Mouse (Mus musculus): ENCODE results near the gene Txnrd3. TPM values are rescaled to one million over a fixed set of nuclear protein-coding genes. Genes with fewer than 3 reads are reported as not detected.

Gene Txnrd3
- 10.4 and 12.5 TPM in 2 replicates for polyA plus RNA-seq (2012; rRNA removed)

DNA sequence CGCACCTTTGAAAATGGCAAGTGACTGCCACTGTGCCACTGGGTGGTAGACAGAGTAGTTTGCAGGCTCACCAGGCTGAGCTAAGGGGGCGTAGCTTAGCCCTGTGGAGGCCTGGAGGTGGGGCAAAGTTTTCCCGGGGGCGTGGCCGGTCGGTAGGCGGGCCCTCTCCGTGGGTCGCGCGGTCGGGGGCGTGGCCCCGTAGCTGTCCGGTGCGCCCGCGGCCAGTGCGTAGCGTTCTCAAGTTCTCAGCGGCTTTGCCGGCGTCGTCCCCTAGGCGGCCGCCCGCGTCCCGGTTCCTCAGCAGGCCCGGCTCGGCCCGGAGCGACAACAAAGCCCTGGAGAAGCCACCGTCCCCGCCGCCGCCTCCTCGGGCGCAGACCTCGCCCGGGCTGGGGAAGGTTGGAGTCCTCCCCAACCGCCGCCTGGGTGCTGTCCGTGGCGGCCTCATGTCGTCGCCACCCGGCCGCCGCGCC, at the start of gene Txnrd3:
Gene Txnrd3, plus strand, starts transcription at position 191 of the 473 bp plus-strand sequence.
- DNase-seq (ENCODE audit: low read depth): no peak

DNA sequence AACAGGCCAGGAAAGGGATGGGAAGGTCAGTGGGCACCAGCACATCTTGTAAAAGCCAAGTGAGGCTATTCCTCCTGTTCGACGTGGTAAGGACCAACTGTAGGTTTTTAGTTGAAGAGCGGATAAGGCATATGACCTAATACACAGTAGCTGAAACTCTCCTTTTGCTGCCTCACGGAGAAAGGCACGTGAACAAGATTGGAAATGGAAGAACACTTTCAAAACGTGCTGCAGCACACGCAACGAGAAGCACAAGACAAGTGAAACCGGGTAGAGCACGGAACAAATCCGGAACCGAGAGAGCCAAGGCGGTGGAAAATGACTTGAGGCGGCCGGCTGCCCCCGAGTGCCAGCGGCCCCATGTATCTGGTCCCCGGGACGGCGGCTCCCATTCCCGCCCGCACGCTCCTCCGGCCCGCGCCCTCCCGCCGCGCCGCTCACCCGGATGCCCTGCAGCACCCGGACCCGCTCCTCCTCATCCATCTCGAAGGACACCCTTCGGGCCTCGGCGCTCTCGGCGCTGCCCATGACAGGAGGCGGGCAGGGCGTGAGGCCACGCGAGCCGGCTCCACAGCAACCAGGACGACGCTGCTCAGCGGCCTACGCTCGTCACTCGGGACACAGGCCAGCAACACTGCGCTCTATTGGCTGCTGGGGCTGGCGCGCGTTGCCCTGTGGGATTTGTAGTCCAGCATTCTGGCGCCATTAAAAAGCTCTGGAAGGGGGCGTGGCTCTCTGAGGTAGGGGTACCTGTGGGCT, 48.6 kb upstream of the Txnrd3 start, which contains the start of gene Chchd6:
Gene Chchd6, minus strand, starts transcription at position 635 of the 759 bp plus-strand sequence.
- peak; percentile 47 for DNase-seq (ENCODE audit: low read depth)

GRCm38 (mm10) chr6:89595777-89596146, 48.0 kb upstream of the Txnrd3 start:
- DNase-seq (ENCODE audit: low read depth): no peak

- DNase-seq (ENCODE audit: low read depth): no peak
Observed at GRCm38 (mm10) chr6:89596510-89596909, 47.3 kb upstream of the Txnrd3 start.

GRCm38 (mm10) chr6:89606096-89606495, 37.7 kb upstream of the Txnrd3 start:
- DNase-seq (ENCODE audit: low read depth): no peak

- DNase-seq (ENCODE audit: low read depth): no peak
Observed at GRCm38 (mm10) chr6:89607999-89608398, 35.8 kb upstream of the Txnrd3 start.

DNA sequence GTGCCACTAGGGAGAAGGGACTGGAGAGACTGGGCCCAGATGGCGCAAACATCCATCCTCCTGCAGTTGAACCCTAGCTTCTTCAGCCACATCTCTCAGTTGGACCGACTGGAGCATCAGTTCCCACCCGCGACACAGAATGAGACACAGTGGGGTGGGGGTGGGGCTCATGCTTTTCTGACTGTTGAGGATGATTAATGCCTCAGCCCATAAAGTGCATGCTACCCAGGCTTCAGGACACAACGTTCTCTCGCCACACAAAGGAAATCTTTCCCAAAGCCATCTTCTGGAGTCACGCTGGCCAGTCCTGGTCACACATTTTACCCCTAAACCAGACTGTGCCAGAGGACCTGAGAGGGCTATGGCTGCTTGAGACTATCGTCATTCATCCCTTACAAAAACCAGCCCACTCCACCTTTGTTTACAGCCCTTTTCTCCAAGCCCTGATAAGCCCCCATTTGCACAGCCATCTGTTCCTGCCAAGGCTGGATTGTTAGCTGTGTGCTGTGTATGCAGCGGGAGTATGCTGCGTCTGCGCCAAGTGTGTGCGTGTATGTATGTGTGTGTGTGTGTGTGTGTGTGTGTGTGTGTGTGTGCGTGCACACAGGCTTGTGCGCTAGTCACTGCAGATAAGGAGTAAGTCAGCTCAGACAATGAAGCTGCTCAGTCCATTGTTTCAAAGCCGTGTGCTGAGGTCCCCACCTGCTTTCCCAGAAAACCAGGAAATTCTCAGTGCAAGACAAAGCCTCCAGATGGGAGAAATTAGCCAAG, 30.3 kb upstream of the Txnrd3 start:
- no peak for DNase-seq (ENCODE audit: low read depth)

DNA sequence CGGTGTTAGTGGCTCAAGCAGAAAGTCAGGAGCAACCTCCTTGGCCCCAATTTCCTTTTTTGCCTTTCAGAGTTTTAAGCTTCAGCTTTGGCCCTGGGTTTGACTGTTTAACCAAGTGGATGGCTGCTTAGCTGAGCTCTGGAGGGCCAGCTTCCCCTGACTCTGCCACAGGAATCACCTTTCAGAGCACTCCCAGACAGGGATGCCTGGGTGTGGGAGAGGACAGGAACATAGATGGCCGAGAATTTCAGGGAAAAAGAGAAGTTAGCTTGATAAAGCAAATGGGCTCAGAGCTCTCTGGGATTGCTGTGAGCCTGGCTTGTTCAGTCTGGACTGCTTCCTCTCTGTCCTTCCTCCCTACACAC, 29.7 kb upstream of the Txnrd3 start:
- DNase-seq (ENCODE audit: low read depth): no peak

DNA sequence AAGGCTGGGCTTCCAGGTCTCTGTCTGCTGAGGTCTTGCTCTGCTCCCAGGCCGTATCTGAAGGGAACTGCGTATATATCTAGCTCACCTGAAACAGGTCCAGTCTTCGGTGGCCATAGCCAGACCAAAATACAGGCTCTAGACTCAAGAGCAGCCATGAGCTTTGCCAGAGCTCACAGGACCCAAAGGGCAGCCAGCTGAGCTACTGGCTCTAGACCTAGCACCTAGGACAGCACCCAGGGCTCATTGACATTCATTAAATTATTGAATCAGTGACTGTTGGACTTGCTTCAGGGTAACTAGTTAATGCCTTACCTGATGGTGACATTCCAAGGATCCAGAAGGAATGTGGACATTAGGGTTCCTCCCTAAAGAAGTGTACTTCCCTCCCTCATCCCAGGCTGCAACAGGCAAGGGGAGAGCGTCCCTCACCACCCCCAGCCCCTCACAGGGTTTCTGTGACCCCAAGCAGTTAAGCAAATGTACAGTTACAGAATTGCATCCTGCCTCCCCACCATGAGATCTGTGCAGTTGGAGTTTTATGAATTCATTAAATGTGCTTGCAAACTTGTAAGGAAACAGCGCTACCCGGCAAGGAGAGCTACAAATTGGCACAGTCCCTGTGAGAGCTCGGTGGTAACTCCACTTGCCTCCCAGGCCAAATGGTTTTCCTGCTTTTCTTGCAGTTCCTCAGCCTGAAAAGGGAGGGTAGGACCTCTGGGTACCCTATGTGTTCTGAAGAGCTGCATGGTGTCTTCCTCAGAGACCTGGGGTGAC, 29.0 kb upstream of the Txnrd3 start:
- DNase-seq (ENCODE audit: low read depth): no peak

DNA sequence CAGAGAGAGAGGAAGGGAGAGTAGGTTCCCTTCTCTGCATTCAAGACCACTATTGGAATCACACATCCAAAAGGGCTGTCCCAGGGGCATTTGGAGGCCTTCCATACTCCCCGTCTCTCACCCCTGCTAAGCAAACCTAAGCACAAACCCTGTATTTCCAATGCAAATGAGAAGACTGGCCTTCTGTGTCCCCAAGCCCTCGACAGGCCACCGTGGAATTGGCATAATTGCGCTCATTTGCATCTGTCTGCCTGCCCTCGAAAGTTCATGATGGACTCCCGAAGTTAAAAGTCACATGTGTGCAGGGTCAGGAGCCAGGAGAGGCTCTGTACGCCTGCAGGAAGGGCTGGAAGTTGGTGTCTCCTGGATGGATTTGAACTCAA, 28.4 kb upstream of the Txnrd3 start:
- no peak for DNase-seq (ENCODE audit: low read depth)

DNA sequence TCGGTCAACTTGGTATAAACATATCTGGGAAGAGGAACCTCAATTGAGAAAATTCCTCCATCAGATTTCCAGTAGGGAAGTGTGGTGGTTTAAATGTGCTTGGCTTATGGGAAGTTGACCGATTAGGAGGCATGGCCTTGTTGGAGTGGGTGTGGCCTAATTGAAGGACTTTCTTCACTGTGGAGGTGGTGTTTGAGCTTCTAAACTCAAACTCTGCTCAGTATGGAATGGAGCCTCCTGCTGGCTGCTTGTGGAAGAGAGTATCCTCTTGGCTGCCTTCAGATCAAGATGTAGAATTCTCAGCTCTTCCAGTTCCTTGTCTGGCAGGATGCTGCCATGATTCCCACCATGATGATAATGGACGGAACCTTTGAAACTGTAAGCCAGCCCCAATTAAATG, 21.1 kb upstream of the Txnrd3 start:
- DNase-seq (ENCODE audit: low read depth): no peak

DNA sequence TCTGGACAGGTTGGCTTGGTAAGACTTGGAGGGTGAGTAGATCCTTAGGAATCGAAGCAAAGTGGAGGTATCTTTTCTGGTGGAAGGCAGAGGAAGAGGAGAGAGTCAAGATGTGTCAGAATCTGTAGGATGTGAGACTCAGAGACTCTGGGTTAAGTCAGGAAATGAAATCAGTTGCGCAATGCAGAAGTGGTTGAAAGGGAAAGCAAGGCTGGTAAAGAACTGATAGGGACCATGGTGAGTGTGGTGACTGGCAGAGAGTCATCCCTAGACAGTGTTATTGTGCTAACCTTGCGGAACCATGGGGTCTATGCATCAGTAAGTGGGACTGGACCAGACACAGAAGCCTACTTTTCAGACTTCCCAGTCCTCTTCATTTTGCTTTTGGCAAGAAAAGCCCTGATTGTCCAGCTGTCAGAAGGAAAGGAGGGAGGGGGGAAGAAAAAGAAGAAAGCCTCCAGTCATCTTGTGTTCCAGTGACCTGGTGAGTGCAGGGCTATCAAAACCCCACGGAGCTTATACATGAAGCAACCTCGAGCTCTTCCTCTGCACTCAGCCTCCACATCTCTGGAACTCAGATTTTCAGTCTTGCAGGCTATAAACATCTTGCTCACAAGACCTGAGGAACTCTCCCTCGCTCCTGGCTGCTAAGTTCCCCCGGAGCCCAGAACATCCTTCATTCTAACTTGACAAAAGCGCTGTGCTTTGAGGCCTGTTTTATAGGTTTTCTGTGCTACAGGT, 15.6 kb upstream of the Txnrd3 start:
- no peak for DNase-seq (ENCODE audit: low read depth)

DNA sequence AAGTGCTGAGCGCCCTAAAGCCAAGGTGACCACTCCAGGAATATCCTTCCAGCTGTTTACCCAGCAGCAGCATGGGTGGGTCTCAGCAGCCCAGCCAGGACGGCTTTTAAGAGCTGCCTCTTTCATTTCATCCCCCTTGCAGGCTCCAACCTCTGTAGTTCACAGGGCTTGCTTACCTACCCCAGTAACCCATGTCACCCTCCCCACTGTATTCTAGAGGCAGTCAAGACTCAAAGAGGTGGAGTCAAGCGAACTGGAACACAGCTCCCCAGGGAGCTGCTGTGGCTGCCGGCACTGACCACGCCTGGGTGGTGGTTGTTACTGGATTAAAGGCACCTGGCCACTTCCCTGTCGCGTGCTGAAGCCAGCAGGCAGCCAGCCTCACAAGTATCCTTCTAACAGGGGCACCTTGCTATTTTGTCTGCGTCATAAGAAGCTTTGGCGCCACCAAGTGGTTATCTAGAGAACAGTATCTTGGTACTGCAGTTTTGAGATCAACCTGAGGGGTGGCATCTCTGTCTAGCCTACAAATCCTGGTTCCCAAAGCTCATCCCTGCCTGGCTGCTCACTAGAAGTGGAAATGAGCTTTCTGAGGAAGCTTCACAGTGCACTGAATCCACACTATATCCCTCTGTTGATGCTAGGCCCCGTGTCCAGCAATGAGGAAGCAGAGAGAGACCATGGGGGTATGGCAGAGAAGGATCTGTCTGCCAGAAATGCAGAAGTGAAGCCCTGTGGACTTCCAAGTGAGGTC, 11.8 kb upstream of the Txnrd3 start:
- no peak for DNase-seq (ENCODE audit: low read depth)

GRCm38 (mm10) chr6:89633115-89633514, 10.7 kb upstream of the Txnrd3 start:
- no peak for DNase-seq (ENCODE audit: low read depth)

DNA sequence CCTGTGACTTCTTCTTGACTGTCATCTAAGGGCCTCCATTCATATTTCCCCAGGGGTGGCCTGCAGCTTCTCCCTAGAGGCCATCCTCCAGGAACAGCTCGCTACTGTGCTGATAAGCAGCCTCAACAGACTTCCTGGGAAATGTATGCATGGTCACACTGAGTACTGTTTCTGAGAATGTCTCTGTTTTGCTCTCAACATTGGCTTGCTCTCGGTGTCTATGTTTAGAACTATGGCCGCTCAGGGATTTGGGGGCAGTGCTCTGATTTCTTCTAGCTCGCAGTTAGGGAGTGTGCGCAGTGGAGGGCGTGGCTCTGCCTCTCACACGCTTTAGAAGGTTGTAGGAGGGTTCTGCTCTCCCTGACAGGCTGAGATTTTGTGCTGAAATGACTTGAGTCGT, 9.4 kb upstream of the Txnrd3 start:
- DNase-seq (ENCODE audit: low read depth): no peak

- DNase-seq (ENCODE audit: low read depth): no peak
Observed at GRCm38 (mm10) chr6:89637977-89638376, 5.8 kb upstream of the Txnrd3 start.

- DNase-seq (ENCODE audit: low read depth): no peak
Observed at GRCm38 (mm10) chr6:89639025-89639424, 4.8 kb upstream of the Txnrd3 start.

- peak; percentile 49 for DNase-seq (ENCODE audit: low read depth)
Observed at GRCm38 (mm10) chr6:89644271-89645075, 685 bp downstream of the Txnrd3 start.

GRCm38 (mm10) chr6:89649897-89650296, 6.1 kb downstream of the Txnrd3 start:
- no peak for DNase-seq (ENCODE audit: low read depth)

DNA sequence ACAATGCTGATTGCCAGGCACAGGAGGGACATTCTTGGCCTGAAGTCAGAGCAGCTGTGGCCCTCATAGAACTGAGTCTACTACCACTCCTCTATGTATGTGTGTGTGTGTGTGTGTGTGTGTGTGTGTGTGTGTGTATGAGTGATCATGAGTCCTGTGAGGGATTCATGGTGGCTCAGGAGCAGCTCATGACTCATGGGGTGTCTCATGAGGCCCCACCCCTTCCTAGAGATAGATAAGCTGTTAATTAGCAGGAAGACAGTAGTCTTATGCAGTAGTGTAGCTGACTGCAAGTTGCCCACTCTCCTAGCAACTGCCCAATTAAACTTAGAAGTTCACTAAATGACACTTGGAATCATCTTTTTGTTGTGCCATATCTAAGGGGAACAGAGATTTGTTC, 8.0 kb downstream of the Txnrd3 start:
- no peak for DNase-seq (ENCODE audit: low read depth)

All from gonadal fat pad, adult 2 months (tissue).